Mouse (Mus musculus) gastrocnemius, adult 2 months (tissue): Measurements from ENCODE around the gene Pofut2. TPM values are rescaled to one million over a fixed set of nuclear protein-coding genes. Genes with fewer than 3 reads are reported as not detected.

Source experiments
- DNase-seq: peaks from one replicate; pipeline ENCODE4 v3.0.0; 2022
- H3K27ac ChIP-seq: fragments of 200-600 bp; 2 replicates; pipeline ENCODE4 v1.8.1; 2022; ENCODE audit warnings: mild to moderate bottlenecking
- H3K4me3 ChIP-seq: fragments of 200-600 bp; 2 replicates; pipeline ENCODE4 v1.8.1; 2022; ENCODE audit warnings: mild to moderate bottlenecking, moderate library complexity
- CTCF ChIP-seq: fragments of 200-600 bp; IDR thresholded peaks from 2 replicates; pipeline ENCODE4 v1.8.1; 2022; ENCODE audit warnings: antibody characterized with exemption, mild to moderate bottlenecking, moderate library complexity
- intact Hi-C: fragments of 180-260 bp; cut with DNase I; formaldehyde crosslinking; loops from one replicate; pipeline ENCODE4 v1.15.1; 2025
- total RNA-seq, 2 experiments: library from RNA; stranded (reverse); gene quantifications; 2 replicates each; pipeline ENCODE4 v1.2.3; 2021

Pofut2 gene
- total RNA-seq, 2 experiments from 2014 or later = 21.9 to 25.2 TPM

- Histone ChIP-seq H3K4me3 (no peak overlapping the region), H3K27ac (no peak overlapping the region)
- DNase-seq = no peak
- TF ChIP-seq CTCF = no peak
- intact Hi-C loops = no loop called here
These were observed 37.9 kb upstream of the Pofut2 start for GRCm38 (mm10) chr10:77221108-77221507.

- no peak for TF ChIP-seq CTCF
- Histone ChIP-seq H3K27ac (no peak overlapping the region), H3K4me3 (no peak overlapping the region)
- intact Hi-C loops = no loop called here
- no peak for DNase-seq
These were observed 36.0 kb upstream of the Pofut2 start for GRCm38 (mm10) chr10:77222963-77223552.

DNA sequence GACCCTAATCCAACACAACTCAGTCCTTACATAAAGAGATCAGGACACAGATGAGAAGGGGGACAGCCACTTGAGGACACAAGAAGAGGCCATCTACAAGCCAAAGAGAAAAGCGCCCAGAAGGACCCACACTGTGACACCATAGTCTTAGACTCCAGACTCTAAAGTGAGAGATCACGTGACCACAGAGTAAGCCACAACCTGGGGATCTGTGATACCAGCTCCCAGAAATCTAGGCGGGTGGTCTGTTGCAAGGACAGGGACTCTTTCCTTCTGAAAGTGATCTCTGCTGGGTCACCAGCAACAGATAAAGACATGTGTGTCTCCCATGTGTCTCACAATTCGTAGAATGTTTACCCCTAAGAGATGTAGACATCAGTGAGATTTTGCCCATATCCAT is 34.6 kb upstream of the Pofut2 start:
- no peak for DNase-seq
- intact Hi-C loops = no loop called here
- no peak overlapping the region for H3K4me3 ChIP-seq
- no peak overlapping the region for H3K27ac ChIP-seq
- TF ChIP-seq CTCF = no peak

DNA sequence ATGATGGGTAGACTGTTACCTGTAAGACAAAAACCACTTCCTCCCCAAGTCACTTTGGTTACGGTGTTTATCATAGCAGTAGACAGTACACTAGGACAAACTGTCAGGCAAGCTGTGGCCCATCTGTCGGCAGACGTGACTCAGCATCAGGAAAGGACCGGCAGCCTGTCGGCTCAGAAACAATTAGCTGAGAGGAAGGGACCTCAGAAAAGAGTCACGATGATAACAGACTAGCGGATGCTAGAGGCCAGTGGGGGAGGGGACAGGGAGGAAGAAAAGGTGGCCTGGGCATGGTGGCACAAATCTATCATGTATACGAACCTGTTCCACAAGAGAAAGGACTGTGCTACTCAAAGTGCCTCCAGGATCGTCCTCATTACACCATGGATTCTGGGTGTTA is 33.6 kb upstream of the Pofut2 start:
- Histone ChIP-seq H3K27ac (no peak overlapping the region), H3K4me3 (no peak overlapping the region)
- no peak for TF ChIP-seq CTCF
- DNase-seq = no peak
- intact Hi-C loops = loop anchor here (5.0 kb wide), 1 partner anchor 43 kb away; no protein-coding TSS in a partner anchor

- H3K4me3 ChIP-seq = no peak overlapping the region
These were observed 32.9 kb upstream of the Pofut2 start for GRCm38 (mm10) chr10:77225995-77226688.

DNA sequence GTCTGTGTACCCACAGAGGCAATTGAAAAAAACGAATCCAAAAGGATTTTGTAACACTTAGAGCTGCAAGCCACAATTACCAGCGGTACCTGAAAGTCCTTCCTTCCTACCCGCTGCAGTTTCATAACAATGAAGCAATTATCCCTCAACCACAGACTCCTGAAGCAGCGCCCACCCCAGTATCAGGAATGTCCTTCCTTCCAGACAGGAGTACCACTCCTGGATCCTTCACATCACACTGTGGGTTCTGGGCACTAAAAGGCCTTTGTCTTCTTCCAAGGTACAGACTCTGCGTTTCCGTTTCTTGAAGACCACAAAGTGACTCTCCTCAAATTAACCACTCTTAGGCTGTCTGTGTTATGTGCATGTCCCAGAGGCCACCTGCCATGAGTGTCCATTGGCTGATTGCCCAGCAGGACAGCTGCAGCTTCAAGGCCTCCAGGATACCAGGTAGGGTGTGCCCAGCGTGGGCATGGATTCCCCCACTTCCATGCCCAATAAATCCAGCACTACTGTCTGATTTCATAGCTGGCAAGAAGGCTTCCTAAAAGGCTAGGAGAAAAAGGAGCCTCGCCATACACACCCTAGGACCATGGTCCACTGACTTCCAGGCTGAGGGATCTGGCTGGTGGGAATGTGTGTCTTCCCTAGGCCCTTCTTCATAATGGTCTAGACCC is 32.2 kb upstream of the Pofut2 start:
- intact Hi-C loops = loop anchor here (5.0 kb wide), 1 partner anchor 45 kb away; no protein-coding TSS in a partner anchor
- no peak for TF ChIP-seq CTCF
- Histone ChIP-seq H3K4me3 (no peak overlapping the region), H3K27ac (no peak overlapping the region)
- DNase-seq = no peak

More at GRCm38 (mm10) chr10:77225995-77226688, 32.9 kb upstream of the Pofut2 start:
- H3K27ac ChIP-seq = no peak overlapping the region
- no peak for TF ChIP-seq CTCF
- intact Hi-C loops = loop anchor here (5.0 kb wide), 1 partner anchor 44 kb away; no protein-coding TSS in a partner anchor
- DNase-seq = no peak

- TF ChIP-seq CTCF = no peak
- no peak for DNase-seq
- no peak overlapping the region for H3K27ac ChIP-seq
- intact Hi-C loops = loop anchor here (5.0 kb wide), 1 partner anchor 45 kb away; no protein-coding TSS in a partner anchor
- H3K4me3 ChIP-seq = no peak overlapping the region
These were observed 31.7 kb upstream of the Pofut2 start for GRCm38 (mm10) chr10:77227368-77227723.

- intact Hi-C loops = loop anchor here (5.0 kb wide), 1 partner anchor 48 kb away; no protein-coding TSS in a partner anchor
- no peak overlapping the region for H3K4me3 ChIP-seq
- TF ChIP-seq CTCF = no peak
- no peak for DNase-seq
- no peak overlapping the region for H3K27ac ChIP-seq
These were observed 29.1 kb upstream of the Pofut2 start for GRCm38 (mm10) chr10:77229609-77230595.

GRCm38 (mm10) chr10:77231861-77232755 is 26.9 kb upstream of the Pofut2 start:
- Histone ChIP-seq H3K4me3 (no peak overlapping the region), H3K27ac (no peak overlapping the region)
- no peak for DNase-seq
- no peak for TF ChIP-seq CTCF
- intact Hi-C loops = no loop called here

- no peak overlapping the region for H3K27ac ChIP-seq
- H3K4me3 ChIP-seq = no peak overlapping the region
- TF ChIP-seq CTCF = no peak
- intact Hi-C loops = no loop called here
- DNase-seq = no peak
These were observed 25.8 kb upstream of the Pofut2 start for GRCm38 (mm10) chr10:77233230-77233629.

DNA sequence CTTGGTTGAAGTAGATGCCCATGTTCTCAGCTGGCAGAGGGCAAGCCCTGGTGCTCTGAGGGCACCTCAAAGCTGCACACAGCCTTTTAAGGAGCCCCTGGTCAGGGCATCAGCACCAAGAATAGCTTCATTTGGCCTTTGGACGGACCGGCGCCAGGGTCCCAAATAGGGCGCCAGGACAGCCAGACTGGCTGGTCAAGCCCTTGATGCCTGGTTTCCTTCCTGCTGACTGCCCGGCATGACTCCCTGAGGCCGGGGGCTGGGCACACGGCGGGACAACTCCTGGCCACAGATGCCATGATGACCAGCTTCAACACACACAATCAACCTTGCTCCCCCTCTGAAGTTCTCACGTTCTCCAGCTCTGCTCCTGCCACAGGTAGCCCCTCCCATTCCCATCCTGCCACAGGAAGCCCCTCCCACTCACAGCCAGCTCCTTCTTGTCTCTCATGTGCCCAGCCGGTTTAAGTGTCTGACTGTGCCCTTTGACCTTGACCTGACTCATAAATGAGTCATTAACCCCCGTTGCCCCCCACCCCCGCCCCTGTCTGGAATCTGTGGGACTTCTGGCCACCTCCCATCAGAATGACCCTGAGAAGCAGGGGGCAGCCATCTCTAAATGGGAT is 23.9 kb upstream of the Pofut2 start:
- no peak overlapping the region for H3K4me3 ChIP-seq
- DNase-seq = no peak
- TF ChIP-seq CTCF = no peak
- intact Hi-C loops = no loop called here
- H3K27ac ChIP-seq = 0 out of 2 replicates have a peak overlapping the region, but pooled peaks have one; percentile 35
